Mouse (Mus musculus): ENCODE data around the gene Hadha. TPM values are rescaled to one million over a fixed set of nuclear protein-coding genes. Genes with fewer than 3 reads are reported as not detected.

The Hadha gene
- total RNA-seq, 2 experiments from 2014 or later: 15.9 to 73.7 TPM

DNA sequence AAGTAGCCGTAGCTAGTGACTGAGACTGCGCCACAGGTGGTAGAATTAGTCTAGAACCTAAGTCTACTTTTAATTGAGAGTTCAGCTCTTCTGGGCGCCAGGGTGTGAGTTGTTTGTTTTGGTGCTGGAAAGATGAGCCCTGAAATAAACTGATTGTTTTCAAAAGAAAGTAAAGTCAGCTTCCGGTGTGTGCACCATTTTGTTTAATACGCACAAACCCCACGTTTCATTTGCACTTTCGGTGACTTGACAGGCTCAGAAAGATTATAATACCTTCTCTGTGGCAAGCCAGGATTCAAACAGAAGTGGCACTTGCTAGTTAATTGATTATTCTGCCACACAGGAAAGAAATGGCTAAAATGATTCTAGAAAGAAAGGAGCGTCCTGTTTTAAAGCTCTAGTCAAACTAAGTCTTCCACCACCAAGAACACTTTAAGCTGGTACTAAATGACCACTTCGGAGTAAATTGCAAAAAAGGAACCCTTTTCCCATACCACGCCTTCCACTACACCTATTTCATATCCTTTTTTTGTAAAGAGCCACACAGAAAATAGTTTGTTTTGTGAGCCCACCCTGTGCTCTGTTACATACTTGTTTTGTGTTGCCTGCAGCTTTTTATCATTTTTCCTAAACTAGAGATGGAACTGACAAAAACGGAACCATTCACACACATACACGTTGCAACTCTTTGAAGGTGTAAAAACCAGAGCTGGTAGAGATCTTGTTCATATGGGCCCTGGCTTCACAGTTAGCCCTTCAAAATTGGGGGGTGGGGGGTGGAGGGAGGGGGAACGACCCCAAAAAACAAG lies 1.1 kb upstream of the Hadha start:
- ATAC-seq (replicated peaks; ENCODE audit: low FRiP score, poor library complexity, severe bottlenecking): peak; percentile 37; the same call in 1 of the 2 replicates

DNA sequence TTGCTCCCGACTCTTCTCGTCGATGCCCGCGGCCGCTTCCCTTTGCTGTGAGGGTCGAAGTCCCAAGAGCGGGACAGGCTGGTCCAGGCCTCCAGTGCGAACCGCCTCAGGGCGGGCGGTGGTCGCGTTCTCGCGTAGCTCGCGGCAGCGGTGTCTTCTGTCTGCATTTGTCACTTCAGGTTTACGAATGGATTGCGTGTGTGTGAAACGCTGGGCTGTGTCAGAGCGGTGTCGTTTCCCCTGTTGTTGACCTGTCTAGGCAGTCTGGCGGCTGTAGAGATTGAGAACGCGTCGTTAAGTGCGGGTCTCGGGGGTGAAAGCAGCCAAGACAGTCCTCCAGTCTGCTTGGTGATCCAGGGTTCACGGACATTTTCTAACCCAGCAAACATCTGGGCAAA lies 432 bp upstream of the Hadha start:
- peak; percentile 29 for ATAC-seq (replicated peaks; ENCODE audit: low FRiP score, poor library complexity, severe bottlenecking)

DNA sequence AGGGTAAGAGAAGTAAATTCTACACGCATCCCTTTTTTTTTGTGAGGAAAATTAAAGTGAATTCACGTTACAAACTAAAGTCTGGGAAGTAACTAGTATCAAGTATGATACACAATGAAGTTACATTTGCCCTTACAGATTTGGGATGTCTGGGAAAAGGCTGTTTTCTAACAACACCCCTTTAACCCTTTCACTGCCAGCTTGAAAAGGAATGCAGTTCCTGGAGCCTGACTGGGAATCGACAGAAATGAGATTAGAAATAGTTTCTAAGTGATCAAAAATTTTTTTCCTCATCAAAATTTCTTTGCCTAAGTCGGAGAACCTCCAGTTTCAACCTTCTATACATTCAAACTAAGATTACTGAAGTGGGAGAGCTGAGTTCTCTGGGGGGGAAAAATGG lies 949 bp downstream of the Hadha start:
- no peak for ATAC-seq (replicated peaks; ENCODE audit: low FRiP score, poor library complexity, severe bottlenecking)

DNA sequence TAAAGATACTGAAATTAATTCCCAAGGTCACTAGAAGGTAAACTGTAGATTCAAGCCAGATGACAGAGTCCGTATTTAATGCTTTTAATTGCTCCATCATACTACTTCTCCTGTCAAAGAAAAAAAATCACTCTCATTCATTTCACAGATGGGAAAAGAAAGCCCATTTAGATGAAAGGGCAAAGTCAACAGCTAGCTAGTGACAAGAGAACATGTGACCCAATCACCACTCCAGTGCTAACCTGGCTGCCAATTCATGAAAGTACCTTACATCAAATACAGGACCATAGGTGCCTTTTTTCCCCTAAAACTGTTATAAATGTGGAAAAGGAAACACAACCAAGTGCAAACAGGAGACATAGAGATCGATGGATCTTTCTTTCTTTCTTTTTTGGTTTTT lies 1.7 kb downstream of the Hadha start:
- no peak for ATAC-seq (replicated peaks; ENCODE audit: low FRiP score, poor library complexity, severe bottlenecking)

DNA sequence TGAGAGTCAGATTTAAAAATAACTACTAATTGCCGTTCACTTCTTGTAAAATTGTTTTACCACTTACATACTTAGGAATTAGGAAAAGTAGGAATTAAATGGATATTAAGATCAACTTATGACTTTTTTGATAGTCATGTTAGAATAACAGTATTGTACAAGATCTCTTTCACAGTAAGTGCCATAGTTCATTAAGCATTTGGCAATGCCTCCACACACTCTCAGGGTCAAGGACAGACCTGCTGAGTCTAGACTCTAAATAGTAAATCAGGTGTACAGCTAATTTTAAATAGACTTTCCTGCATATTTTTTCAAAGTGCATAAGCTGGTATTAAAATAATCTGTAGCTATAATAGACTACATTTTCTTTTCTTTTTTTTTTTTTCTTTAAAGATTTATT lies 2.5 kb downstream of the Hadha start:
- ATAC-seq (replicated peaks; ENCODE audit: low FRiP score, poor library complexity, severe bottlenecking): no peak

DNA sequence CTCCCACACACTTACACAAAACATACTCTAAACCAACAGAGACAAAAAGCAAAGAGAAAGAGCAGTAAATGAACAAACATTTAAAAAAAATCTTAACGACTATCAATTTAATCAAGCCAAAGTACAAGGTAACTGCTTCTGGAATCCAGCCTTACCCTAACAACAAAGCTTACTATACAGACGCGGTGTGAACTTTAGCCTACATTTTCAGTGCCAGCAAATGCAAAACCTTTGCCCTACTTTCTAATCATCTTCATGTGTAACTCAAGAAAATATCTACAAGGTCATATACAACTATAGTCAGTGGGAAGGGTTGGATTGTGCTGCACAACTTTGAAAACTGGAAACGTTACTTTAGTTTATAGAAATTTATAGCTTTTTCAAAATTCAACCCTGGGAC lies 3.0 kb downstream of the Hadha start:
- ATAC-seq (replicated peaks; ENCODE audit: low FRiP score, poor library complexity, severe bottlenecking): no peak

DNA sequence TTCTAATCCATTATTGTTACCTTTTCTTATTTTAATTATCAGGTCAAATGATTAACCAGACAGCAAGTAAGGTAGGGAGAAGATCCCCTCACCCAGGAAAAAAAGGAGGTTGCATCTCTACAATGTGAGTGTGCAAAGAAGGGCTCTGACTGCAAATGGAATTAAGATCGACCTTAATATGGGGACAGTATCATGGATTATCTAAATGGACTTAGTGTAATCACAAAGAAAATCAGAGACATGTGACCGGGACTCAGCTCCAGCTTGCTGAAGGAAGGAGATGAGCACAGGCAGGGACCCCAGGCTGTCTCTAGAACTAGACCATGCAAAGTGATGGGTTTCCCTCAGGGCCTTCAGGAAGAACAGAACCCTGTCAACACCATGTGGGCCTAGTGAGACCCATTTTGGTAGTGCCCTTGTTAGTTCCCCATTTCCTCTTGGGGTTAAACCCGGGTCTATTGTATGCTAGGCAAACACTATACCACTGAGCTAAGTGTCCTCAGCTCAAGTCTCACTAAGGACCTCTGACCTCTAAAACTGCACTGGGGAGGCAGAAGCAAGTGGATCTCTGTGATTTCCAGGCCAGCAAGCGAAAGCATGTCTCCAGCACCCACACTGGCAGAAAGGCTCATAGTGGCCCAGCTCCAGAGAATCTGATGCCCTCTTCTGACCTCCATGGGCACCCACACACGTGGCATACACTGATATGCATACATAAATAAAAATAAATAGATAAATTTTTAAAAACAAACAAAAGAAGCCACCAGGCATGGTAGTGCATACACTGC lies 6.6 kb downstream of the Hadha start:
- ATAC-seq (replicated peaks; ENCODE audit: low FRiP score, poor library complexity, severe bottlenecking): no peak

DNA sequence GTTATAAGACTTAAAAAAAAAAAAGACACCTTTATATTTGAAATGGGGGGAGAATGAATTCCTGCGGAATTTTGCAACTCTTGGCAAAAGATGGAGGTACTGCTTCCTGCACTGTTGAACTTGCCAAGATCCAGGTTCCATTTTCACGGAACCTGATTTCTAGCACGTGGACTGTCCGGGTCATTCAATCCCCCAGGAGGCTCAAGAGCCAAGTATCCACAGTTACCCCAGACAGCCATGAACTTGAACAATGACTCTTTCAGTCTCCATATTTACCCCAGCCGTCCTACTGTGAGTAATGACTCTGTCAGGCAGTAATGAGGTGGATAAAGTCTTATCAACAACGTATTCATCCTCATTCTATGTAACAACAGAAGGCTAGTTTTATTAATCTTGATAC lies 8.4 kb downstream of the Hadha start:
- no peak for ATAC-seq (replicated peaks; ENCODE audit: low FRiP score, poor library complexity, severe bottlenecking)

DNA sequence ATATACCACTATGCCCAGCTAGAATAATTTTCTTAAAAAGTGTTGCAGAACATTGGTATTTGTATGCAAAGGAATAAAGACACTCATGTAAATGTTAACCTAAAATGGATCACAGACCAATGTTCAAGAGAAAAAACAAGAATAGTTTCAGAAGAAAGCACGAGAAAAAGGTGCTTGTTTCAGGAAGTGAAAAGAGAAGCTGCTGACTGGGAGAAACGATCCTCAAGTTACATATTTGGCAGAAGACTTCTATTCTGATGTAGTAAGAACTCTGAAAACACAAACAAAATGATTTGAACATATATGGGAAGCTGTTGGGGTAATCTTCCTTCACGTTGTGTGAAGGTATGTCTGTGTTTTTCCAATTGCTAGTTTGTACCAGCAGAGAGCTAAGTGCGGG lies 16.8 kb downstream of the Hadha start:
- no peak for ATAC-seq (replicated peaks; ENCODE audit: low FRiP score, poor library complexity, severe bottlenecking)

DNA sequence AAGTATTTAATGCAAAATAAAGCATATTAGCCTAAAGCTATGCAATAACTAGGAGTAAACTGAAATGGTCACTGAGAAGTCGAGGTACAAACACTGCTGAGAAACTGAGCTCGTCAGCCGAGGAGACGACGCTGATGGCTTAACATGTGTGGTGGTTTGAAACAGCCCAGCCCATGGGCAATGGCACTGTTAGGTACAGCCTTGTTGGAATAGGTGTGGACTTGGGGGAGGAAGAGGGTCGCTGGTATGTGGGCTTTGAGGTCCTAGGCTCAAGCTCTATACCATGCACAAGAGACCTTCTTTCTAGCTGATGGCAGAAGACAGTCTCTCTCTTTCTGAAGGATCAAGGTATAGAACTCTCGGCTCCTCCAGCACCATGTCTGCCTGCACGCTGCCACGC lies 17.7 kb downstream of the Hadha start:
- ATAC-seq (replicated peaks; ENCODE audit: low FRiP score, poor library complexity, severe bottlenecking): no peak

DNA sequence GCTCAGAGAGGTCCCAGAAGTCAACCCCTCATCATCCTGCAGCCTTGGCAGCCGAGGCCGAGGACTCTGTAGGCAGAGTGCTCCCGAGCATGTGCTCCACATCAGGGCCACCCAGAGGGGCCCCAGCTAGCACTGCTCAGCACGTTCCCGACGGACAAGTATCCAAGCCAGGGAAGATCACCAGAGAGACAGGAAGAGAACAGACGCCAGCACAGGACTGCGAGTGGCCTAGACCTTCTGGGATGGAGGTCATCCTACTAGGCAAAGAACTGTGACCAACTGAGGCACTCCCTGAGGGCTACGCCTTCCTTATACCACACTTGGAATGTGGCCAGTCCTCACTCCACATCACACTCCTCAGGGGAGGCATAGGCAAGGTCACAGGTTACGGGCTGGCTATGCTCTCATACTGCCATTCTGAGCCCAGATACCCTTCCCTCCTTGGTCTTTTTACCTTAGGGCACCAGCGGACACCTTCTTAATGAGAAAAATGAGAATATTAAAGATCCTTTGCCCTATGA lies 19.2 kb downstream of the Hadha start:
- no peak for ATAC-seq (replicated peaks; ENCODE audit: low FRiP score, poor library complexity, severe bottlenecking)

DNA sequence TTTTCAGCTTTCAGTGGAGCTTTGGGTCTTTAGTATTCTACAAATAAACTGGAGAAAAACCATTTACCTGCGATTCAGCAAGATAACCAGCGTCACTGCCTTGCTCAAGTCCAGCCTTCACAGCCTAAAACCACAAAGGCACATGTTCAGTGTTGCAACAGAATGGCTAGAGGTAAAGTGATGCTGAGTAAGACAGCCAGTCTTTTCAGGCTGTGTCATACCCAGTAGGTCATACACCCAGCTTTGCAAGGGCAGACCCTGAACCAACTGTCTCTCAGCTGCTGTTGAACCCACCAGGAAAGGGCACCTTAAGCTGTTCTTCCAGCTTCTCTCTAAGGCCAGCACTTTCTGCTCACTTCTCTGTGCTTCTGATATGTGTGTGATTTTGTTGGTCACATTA lies 22.8 kb downstream of the Hadha start:
- no peak for ATAC-seq (replicated peaks; ENCODE audit: low FRiP score, poor library complexity, severe bottlenecking)

DNA sequence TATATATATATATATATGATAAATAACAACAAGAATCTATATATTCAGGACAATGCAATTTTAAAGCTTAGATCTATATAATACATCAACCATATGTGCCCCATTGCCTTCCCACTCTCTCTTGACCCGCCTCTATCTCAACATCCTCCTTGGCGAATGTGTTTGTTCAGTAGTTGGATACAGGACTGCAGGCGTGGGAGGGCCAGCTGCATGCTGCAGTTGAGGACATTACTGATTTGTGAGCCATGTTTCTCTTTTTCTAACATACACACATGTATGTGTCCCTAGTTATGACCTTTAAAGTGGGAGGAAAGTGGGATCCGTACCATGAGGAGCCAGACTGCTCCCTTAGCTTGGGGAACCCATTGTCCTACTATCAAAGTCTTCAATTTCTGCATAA lies 23.7 kb downstream of the Hadha start:
- ATAC-seq (replicated peaks; ENCODE audit: low FRiP score, poor library complexity, severe bottlenecking): no peak

DNA sequence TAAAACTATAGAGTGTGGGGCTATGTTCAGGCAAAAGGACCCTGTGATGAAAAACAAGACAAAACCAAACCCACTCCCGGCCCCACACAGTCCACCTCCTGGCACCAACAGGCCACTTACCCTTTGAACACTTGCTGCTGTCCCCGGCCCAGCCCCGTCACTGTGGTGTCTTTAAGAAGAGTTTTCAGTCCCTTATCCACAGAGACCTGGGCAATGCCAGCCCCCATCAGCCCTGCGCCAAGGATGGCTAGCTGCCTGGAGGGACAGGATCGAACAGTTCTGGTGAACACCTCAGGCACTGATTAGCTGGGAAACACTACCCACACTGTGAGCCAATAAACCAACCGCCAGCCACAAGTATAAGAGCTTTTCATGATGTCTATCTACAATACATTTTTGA lies 26.3 kb downstream of the Hadha start:
- no peak for ATAC-seq (replicated peaks; ENCODE audit: low FRiP score, poor library complexity, severe bottlenecking)

DNA sequence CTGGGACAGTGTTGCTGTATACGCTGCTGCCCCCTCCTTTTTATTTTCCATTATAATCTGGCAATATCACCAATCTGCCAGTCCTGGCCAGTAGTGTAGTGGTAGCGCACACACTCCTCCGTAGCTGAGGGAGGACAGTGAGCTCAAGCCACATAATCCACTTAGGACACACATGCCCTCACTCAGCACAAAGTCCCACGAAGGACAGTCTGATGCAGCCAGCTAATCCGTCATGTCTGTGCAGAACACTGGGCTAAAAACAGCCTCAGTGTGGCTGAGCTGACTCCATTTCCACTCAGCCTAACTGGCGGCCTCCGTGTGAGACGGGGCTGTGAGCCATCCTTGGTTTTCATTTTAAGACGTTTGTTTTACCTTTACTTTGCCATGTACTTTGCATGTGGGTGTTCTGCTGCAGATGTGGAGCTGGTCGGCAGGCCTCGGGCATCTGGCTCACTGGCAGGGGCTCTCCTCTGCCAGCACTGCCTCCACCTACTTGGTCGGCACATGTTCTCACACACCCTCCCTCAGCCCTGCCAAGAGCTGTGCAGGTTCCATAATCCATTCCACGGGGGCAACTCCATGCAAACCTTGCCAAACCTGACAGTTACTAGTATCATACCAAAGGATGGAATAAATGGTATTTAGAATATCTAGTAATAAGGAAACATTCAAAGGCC lies 26.9 kb downstream of the Hadha start:
- no peak for ATAC-seq (replicated peaks; ENCODE audit: low FRiP score, poor library complexity, severe bottlenecking)

DNA sequence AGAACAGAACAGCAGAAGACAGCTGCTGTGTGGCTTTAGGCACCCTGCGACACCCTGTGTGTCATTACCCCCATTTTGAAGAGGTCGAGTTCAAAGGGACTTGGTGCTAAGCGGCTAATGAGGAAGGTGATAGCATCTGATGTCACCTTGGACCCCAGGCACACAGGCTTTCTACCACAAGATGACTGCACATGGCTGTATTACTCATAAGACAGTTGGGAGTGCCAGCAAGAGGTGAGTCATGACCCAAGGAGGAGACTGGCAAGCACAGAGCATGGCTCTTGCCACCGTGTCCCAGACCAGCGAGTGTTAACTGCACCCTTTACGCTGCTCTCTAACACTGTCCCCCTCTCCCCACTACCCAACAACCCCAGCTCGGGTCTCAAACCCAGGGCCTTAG lies 28.2 kb downstream of the Hadha start:
- no peak for ATAC-seq (replicated peaks; ENCODE audit: low FRiP score, poor library complexity, severe bottlenecking)

DNA sequence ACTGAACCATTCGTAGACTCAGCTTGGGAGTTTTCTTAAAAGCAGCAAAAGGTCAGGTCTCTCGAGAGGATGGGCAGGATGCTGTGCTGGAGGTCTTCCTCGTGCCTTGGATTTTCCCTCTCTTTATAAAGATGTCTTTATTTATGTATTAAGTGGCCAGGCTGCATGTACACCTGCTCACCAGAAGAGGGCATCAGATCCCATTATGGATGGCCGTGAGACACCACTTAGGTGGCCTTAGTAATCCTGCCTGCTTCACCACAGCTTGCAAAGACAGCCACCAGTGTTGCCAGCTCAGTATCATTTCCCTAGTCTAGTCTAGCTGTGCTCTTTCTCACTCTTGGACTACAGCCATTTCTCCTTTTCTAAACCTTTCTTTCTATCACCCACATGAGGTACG lies 29.4 kb downstream of the Hadha start:
- ATAC-seq (replicated peaks; ENCODE audit: low FRiP score, poor library complexity, severe bottlenecking): peak; percentile 60; the same call in 1 of the 2 replicates

DNA sequence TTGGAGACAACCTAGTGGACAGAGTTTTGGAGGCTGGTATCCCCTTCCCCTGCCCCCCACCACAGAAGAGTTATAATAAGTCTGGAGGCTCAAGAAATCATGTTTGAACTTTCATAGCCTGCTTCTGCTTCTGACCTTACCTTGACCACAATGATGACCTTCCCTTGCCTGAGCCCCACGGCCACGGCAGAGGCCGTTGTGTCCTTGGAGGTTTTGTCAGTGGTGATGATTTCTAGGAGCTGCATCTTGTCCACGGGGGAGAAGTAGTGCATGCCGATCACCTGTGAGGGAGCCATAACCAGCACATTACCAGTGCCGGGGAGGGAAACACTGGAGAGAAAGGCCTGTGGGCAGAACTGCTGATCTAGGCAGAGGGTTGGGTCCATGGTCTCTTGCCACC lies 32.5 kb downstream of the Hadha start:
- ATAC-seq (replicated peaks; ENCODE audit: low FRiP score, poor library complexity, severe bottlenecking): no peak

DNA sequence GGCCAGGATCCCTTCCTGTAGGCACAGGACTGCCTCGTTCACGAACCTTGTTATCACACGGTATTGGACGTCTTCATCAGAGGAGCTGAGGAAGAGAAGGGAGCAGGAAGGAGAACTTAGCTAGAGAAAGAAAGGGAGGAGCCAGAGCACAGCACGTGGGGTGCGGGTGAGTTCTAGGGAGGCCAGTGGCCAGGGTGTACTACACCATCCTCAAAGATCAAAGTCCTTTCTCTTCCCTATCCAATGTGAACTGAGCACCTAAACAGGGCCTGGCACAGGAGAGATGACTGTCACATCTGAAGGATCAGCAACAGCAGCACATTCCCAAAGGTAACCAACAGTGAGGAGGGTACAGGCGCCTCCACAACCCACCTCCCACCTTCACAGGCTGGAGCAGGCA lies 34.9 kb downstream of the Hadha start:
- ATAC-seq (replicated peaks; ENCODE audit: low FRiP score, poor library complexity, severe bottlenecking): no peak

DNA sequence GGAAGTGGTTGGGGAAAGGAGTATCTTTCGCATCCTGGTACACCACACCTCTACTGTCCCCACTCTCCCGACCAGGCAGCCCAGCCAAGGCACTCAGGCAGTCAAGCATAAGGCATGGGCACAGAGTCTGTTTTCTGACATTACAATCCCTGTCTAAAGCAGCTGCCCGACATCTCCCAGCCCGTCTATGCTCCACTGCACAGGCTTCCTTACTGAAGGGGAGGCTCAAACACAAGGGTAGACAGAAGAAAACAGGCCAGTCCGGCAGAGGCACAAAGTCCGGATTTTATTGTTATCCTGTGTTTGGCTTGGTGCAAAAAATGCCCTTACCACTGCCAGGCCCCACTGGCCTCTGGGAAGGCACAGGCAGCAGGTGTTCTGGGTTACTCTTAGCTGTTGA lies 35.8 kb downstream of the Hadha start:
- ATAC-seq (replicated peaks; ENCODE audit: low FRiP score, poor library complexity, severe bottlenecking): no peak

DNA sequence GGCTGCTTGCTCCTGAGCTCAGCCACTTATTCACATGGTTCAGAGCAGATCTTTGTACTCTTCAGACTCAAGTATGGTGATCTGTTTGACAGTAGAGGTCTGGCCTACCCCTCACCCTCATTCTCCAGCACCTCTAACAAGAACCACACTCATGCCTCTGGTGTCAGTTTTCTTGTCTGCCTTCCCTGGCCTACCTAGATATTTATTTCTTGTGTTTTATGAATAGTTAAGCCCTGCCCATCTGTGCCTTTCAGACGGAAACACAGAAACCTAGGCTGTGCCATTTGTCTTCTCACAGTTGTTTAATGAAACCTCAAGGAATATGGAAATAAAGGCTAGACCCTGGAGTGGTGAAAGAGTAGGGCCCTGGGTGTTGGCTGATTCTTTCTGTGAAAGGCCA lies 36.9 kb downstream of the Hadha start:
- no peak for ATAC-seq (replicated peaks; ENCODE audit: low FRiP score, poor library complexity, severe bottlenecking)

Data from erythroblast, adult 5-6 weeks (primary cell).